Mouse (Mus musculus) megakaryocyte, embryonic 14.5 days (primary cell): ENCODE results near the gene 1700017B05Rik.

Experiments
- FLI1 ChIP-seq: IDR thresholded peaks from 2 replicates; pipeline ENCODE4 v1.6.1; 2012; ENCODE audit warnings: low read length, inconsistent platforms, mixed read lengths
- GATA1 ChIP-seq: IDR thresholded peaks from 3 replicates; pipeline ENCODE4 v1.6.1; 2012; ENCODE audit warnings: mixed read lengths, low read length, inconsistent platforms, borderline replicate concordance

GRCm38 (mm10) chr9:57273805-57274494 is 11.5 kb upstream of the 1700017B05Rik start:
- TF ChIP-seq GATA1 (no peak), FLI1 (no peak)
